Mouse (Mus musculus) cerebellum, adult (tissue): Measurements from ENCODE around the gene Actr1a.
A peak's percentile ranks its signal among the peaks of the same experiment; 100 is the strongest.

ENCODE experiments used
- ATAC-seq: cut with Nextera tagmentation; 2 replicates; pipeline ENCODE4 v1.9.2; 2017; ENCODE audit warnings: mild to moderate bottlenecking, moderate library complexity, mixed read lengths; ENCODE audit not compliant: insufficient number of reproducible peaks, low FRiP score, low TSS enrichment

Actr1a gene

DNA sequence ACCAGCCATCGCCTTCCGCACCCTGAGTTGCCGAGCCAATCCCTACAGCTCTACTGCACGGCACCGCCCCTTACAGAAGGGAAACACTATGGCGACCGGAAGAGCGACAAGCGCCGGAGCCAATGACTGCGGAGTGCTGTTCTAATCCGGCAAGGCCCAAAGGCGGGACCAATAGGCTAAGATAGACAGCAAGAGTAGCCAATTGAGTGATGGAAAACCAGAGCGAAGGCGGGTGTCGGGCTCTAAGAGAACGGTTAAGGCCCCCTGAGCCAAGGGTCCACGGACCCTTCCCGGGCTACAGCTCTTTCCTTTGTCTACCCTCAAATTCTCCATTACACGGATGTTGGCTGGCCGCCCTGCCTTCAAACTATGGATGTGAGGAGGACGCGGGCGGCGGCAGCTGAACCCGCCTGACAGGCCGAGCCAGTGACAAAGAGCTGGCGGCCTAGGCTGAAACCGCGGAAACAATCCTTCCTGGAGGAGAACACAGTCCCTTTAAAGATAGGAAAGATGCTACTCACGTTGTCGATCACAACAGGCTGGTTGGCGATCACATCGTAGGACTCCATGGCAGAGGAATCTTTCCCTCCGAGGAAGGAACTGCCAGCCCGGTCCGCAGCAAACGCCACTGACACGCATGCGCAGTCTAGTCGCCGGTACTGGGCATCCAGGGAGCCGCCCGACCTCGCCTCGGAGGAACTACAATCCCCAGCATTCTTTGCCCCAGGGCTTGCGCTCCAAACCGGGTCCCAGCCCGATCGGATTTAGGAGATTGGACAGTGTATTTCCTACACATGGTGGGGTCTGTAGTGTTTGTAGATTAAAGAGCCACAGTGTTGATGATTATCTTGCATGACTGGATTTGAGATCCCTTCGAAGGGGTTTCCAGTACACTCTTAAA lies at the start of gene Actr1a:
Actr1a (minus strand) TSS at position 640 of the 901 bp plus-strand sequence.
- ATAC-seq, result peak; percentile 92

- peak; percentile 84 for ATAC-seq
These were observed 48.7 kb upstream of the Actr1a start for GRCm38 (mm10) chr19:46444209-46444608.

GRCm38 (mm10) chr19:46443509-46443908 lies 48.0 kb upstream of the Actr1a start:
- ATAC-seq, result no peak

- no peak for ATAC-seq
These were observed 39.9 kb upstream of the Actr1a start for GRCm38 (mm10) chr19:46435492-46435891.

DNA sequence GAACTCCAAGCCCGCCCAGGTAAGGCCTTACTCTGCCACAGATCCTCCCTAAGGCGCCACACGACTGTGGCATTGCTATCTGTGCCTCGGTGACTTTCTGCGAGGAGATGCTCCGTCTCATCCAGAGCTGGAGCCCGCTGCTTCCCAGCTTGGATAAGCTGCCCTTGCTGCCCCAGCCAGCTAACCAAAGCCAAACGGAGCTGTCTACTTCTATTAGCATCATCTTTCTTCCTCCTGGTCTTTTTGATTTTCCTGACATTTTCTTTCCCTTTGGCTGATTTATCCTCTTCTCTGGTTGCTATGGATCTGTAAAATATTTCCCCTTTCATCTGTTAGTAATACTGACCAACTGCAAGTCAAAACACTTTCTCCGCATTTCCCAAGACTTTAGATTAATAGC lies 39.0 kb upstream of the Actr1a start:
- no peak for ATAC-seq

- ATAC-seq, result no peak
These were observed 38.6 kb upstream of the Actr1a start for GRCm38 (mm10) chr19:46434148-46434547.

GRCm38 (mm10) chr19:46433712-46434111 lies 38.2 kb upstream of the Actr1a start:
- no peak for ATAC-seq

- no peak for ATAC-seq
These were observed 33.7 kb upstream of the Actr1a start for GRCm38 (mm10) chr19:46429250-46429649.

DNA sequence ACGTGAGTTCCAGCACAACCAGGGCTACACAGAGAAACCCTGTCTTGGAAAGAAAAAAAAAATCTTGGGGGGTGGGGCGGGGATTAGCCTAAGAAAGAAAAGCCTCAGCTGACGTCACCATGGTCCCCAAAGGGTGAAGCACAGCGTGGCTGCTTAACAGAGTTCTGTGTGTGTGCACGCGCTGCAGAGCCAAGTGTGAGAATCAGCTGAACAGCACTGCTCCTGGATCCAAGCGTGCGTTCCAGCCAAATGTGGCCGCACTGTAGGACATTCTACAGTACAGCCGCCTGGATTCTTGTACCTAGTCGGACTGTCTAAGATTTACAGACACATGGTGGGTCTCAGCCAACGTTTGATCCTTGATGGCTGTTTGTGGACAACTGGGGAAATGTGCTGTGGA lies 30.9 kb upstream of the Actr1a start:
- no peak for ATAC-seq

- no peak for ATAC-seq
These were observed 29.7 kb upstream of the Actr1a start for GRCm38 (mm10) chr19:46425266-46425665.

DNA sequence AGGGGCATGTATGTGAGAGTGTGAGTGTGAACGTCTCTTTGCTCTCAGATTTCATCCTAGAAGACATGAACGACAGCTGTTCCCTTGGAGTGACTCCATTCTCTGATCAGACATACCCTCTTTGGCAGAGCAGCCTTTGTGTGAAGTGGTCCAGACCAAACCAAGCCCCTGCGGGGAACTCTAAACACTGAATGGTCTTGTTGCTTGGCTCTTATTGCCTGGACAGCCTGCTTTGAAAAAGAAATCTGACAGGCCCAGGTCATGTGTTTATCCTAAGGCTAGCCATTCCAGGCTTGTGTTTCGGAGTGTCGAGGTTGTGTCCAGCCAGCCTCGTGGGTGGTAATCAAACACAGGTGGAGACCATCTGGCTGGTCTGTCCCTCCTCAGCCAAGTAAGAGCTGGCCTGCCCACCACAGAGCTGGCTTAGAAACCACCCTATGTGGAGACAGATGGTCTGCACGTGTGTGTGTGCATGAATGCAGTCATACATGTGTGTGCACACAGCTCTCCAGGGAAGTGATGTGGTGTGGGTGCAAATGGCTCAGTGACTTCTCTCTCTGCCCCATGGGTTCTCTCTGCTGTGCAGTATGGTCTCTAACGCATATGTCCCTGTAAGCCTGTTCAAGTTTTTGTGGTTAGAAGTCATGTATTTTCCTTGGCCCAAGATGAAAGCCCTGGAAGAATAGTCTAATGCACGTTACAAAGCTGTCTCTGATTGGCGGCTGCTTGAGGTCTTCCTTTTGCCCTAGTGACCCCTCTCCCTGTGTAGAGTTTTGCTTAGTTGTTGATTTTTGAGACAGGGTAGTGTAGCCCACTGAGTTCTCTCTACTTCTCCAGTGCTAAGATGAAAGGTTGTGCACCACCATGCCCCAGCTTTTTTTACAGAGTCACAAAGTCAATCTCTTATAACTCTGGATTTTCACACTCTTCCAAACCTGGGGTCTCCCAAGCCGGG lies 27.1 kb upstream of the Actr1a start:
- ATAC-seq, result peak; percentile 85; the same call in 1 of the 2 replicates

- no peak for ATAC-seq
These were observed 24.9 kb upstream of the Actr1a start for GRCm38 (mm10) chr19:46420410-46420809.

DNA sequence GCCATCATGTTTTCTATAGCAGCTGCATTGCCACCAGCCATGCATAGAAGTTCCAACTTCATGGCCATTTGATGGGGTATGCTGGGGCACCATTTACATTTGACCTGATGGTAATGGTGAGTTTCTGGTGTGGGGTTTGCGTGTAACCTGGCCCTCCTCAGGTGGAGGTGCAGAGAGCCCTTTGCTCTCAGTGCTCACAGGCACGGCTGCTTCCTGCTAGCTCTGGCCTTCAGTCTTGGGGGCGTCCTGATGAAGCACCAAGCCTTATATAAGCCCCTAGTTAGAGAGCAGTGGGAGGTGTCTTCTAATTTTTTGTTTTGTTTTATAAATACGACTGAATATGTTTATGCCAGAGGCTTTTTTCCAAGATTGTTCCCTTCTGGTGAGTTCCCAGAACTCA lies 22.5 kb upstream of the Actr1a start:
- no peak for ATAC-seq

DNA sequence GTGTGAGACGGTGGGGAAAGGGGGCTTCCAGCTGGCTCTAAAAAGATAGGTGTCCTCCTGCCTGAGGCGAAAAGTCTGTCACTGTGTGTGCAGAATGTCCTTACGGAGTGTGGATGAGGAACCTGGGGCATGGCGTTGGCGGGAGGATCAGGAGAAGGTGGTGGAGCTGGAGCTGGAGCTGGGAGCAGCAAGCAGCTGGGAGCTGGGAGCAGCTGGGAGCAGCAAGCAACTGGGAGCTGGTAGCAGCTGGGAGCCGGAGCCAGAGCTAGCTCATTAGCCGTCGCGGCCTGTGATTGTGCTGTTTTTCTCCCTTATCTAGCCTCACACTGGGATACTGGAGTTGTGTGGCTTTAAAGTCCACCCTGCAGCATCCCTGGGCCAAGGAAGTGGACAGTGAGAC lies 20.7 kb upstream of the Actr1a start:
- ATAC-seq, result no peak

DNA sequence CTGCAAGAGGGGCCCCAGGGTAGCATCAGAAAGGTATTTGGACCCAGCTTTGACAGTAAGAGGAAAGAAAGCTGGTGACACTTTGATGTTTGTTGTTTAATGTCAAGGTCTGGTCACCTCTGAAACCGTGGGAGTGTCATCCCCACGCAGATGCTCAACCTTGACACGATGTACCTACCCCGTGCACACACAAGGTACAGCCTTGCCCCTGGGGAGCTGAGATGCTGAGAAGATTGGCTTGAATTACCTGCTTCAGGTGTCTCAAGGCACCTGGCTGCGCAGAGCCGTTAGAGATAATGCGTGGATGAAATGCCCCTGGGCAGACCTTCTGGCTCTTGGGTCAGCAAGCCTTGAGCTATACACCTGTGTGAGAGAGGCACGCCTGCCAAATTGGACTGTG lies 18.9 kb upstream of the Actr1a start:
- no peak for ATAC-seq

DNA sequence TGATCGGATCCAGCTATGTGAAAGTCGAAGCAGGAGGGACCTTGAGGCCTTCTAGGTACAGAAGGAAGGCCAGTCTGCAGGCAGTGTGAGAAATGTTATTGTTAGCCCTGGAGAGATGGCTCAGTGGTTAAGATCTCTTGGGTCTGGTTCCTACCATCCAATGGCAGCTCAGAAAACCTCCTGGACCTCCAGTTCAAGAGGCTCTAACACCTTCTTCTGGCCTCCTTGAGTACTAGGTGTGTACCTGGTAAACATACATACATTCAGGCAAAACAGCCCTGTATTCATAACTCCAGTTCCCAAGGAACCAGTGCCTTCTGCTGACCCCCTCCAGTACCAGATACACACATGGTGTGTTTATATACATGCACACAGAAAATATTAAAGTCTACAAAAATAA lies 18.4 kb upstream of the Actr1a start:
- ATAC-seq, result no peak

DNA sequence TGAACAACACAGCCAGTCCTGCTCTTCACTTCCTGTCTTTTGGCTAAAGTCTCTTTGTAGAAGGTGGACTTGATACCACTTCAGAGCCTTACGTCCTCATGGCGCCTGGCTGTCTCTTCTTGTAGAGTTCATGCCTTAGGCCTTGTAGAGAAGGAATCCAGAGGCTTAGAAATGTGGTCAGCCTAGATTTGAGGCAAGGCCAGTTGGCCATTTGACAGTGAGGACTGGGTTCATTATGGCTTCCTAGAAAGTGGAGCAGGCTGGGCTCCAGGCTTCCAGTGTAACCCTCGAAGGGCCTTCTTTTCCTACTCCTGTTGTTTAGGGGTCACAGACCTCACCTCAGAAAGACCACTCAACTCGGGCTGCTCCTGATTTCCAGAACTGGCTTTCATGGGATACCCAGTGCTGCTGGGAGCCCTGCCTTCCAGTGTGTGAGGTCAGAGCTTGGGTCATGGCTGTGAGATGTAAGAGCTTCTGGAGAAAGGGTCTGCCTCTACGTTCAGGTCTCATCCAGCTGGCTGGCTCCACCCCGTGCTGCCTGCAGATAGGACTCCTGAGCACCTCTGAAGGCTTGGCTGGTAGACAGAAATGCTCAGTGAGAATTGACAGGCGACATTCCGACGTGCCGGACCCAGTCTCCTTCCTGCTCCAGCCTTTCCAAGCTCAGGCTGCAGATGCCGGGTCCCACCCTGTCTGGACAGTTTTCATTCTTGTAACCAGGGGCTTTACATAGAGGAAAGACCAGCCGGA lies 16.7 kb upstream of the Actr1a start:
- no peak for ATAC-seq

- ATAC-seq, result no peak
These were observed 14.0 kb upstream of the Actr1a start for GRCm38 (mm10) chr19:46409506-46409905.

- no peak for ATAC-seq
These were observed 11.2 kb upstream of the Actr1a start for GRCm38 (mm10) chr19:46406592-46407386.

GRCm38 (mm10) chr19:46404030-46404429 lies 8.5 kb upstream of the Actr1a start:
- no peak for ATAC-seq
